In genomic region chr16:41063270-41063857, GRCm38 (mm10) we compare ENCODE assay signal across 18 mouse cellular contexts.
A peak's percentile ranks its signal among the peaks of the same experiment; 100 is the strongest.
DNase-seq lines count a peak whose midpoint lies in the region; ATAC-seq and TF ChIP-seq lines count a peak whose summit lies in the region.
"Had no signal": no experiment of that assay in that cellular context is flagged by ENCODE, and none has a peak within 500 bp of the region (broad histone marks: within the 10 kb centered on the region; RNA-seq: fewer than 3 reads in every experiment).

No protein-coding gene starts in this region.

- H3K9me3 ChIP-seq in intestine, embryonic 16.5 days (ENCODE audit: control insufficient read depth, low read length), result no peaks in the 10 kb centered on the region
- no peaks in the 10 kb centered on the region for H3K9me3 ChIP-seq in intestine, postnatal 0 days (ENCODE audit: control insufficient read depth)
- H3K9me3 ChIP-seq in kidney, postnatal 0 days (replicated peaks; ENCODE audit: low read length), result no peaks in the 10 kb centered on the region
- H3K9me3 ChIP-seq: embryonic facial prominence, embryonic 10.5 days; heart, embryonic 10.5 days; hindbrain, embryonic 13.5 days had no signal

- H3K4me3 ChIP-seq in intestine, embryonic 16.5 days (ENCODE audit: low read length), result no peak overlapping the region
- H3K4me3 ChIP-seq in intestine, postnatal 0 days (ENCODE audit: low read depth, low read length), result no peak overlapping the region
- H3K4me3 ChIP-seq in kidney, postnatal 0 days (replicated peaks; ENCODE audit: low read depth, low read length), result no peak overlapping the region
- H3K4me3 ChIP-seq: embryonic facial prominence, embryonic 10.5 days; heart, embryonic 10.5 days; hindbrain, embryonic 13.5 days had no signal

- H3K36me3 ChIP-seq in intestine, embryonic 16.5 days (ENCODE audit: control insufficient read depth, insufficient read depth, low read length), result no peaks in the 10 kb centered on the region
- H3K36me3 ChIP-seq in intestine, postnatal 0 days (ENCODE audit: control insufficient read depth, insufficient read depth), result no peaks in the 10 kb centered on the region
- H3K36me3 ChIP-seq in kidney, postnatal 0 days (ENCODE audit: insufficient read depth, low read length), result no peaks in the 10 kb centered on the region
- H3K36me3 ChIP-seq: embryonic facial prominence, embryonic 10.5 days; heart, embryonic 10.5 days; hindbrain, embryonic 13.5 days had no signal

- 21% methylated on average over 7 of the region's 7 CpGs for WGBS in intestine, embryonic 16.5 days
- WGBS in intestine, postnatal 0 days, result 24% methylated on average over 7 of the region's 7 CpGs
- WGBS in kidney, postnatal 0 days, result 20% methylated on average over 7 of the region's 7 CpGs

- 0 out of 2 replicates have a peak, but pooled peaks have one; percentile 44 for ATAC-seq in intestine, embryonic 16.5 days
- ATAC-seq in intestine, postnatal 0 days, result no peak
- no peak; the same call in 1 of the 2 replicates for ATAC-seq in kidney, postnatal 0 days (replicated peaks; ENCODE audit: low FRiP score, low read depth)
- ATAC-seq: forebrain, embryonic 14.5 days had no signal

- no peaks in the 10 kb centered on the region for H3K4me1 ChIP-seq in intestine, embryonic 16.5 days (ENCODE audit: control insufficient read depth, insufficient read depth, low read length)
- no peaks in the 10 kb centered on the region for H3K4me1 ChIP-seq in intestine, postnatal 0 days (replicated peaks; ENCODE audit: control insufficient read depth, insufficient read depth, low read length)
- no peaks in the 10 kb centered on the region for H3K4me1 ChIP-seq in kidney, postnatal 0 days (replicated peaks; ENCODE audit: insufficient read depth, low read length)
- H3K4me1 ChIP-seq: heart, embryonic 10.5 days; hindbrain, embryonic 13.5 days had no signal

- no peak overlapping the region for H3K9ac ChIP-seq in intestine, embryonic 16.5 days (ENCODE audit: low read depth, low read length)
- H3K9ac ChIP-seq in intestine, postnatal 0 days (ENCODE audit: low read depth, low read length), result no peak overlapping the region
- no peak overlapping the region for H3K9ac ChIP-seq in kidney, postnatal 0 days (ENCODE audit: low read depth, low read length)
- H3K9ac ChIP-seq: hindbrain, embryonic 13.5 days had no signal

- no peaks in the 10 kb centered on the region for H3K27me3 ChIP-seq in intestine, embryonic 16.5 days (replicated peaks; ENCODE audit: control insufficient read depth, insufficient read depth, low read length)
- no peaks in the 10 kb centered on the region for H3K27me3 ChIP-seq in intestine, postnatal 0 days (replicated peaks; ENCODE audit: control insufficient read depth, insufficient read depth, low read length)
- no peaks in the 10 kb centered on the region for H3K27me3 ChIP-seq in kidney, postnatal 0 days (ENCODE audit: insufficient read depth, low read length)
- H3K27me3 ChIP-seq: hindbrain, embryonic 13.5 days had no signal

- TF ChIP-seq CTCF in intestine, postnatal 0 days (IDR thresholded peaks at IDR 0.05; ENCODE audit: low read depth), result no peak
- no peak for TF ChIP-seq CTCF in kidney, postnatal 0 days (IDR thresholded peaks at IDR 0.05; ENCODE audit: low read depth)

- peak; percentile 71 for DNase-seq in kidney, postnatal 0 days (ENCODE audit: low spot score)
- no peak for DNase-seq in kidney, postnatal 10 days
- DNase-seq in brain, adult 2 months (ENCODE audit: low read depth, low spot score), result peak; percentile 11
- no peak for DNase-seq in thymus, postnatal 10 days (ENCODE audit: low spot score in 2 of 2)
- DNase-seq: adrenal gland, adult 8-10 months; adrenal gland, postnatal 36 days; cerebellum, adult 11-12 months; cerebellum, adult 9-10 months; gastrocnemius, postnatal 10 days; heart, adult 18-20 months; heart, postnatal 10 days; heart, postnatal 4 days had no signal

- no peak overlapping the region for H3K4me2 ChIP-seq in intestine, embryonic 16.5 days (ENCODE audit: low read depth, low read length)
- H3K4me2 ChIP-seq in intestine, postnatal 0 days (replicated peaks; ENCODE audit: low read depth), result no peak overlapping the region
- peak overlapping the region; percentile 30 for H3K4me2 ChIP-seq in kidney, postnatal 0 days (ENCODE audit: low read length)
- H3K4me2 ChIP-seq: hindbrain, embryonic 13.5 days had no signal

- no peak overlapping the region for H3K27ac ChIP-seq in intestine, embryonic 16.5 days (ENCODE audit: low read length)
- no peak overlapping the region for H3K27ac ChIP-seq in intestine, postnatal 0 days (ENCODE audit: low read depth, low read length)
- H3K27ac ChIP-seq in kidney, postnatal 0 days, result no peak overlapping the region
- H3K27ac ChIP-seq: embryonic facial prominence, embryonic 10.5 days; heart, embryonic 10.5 days; hindbrain, embryonic 13.5 days had no signal

Comparison
In these comparisons a context has a peak if more than half of its experiments do, and no peak if none do; other contexts are left out.
1. DNase-seq: peak in kidney, postnatal 0 days (single experiment) and brain, adult 2 months (single experiment); none in kidney, postnatal 10 days (single experiment) and thymus, postnatal 10 days (0 of 2).